Mouse (Mus musculus) forebrain, postnatal 0 days (tissue): Measurements from ENCODE around the gene Ireb2. TPM values are rescaled to one million over a fixed set of nuclear protein-coding genes. Genes with fewer than 3 reads are reported as not detected.

Experiments used
- ATAC-seq: fragments of 200-750 bp; cut with Nextera tagmentation; 2 replicates; pipeline ENCODE4 v1.8.0; 2017; ENCODE audit warnings: mild to moderate bottlenecking, moderate library complexity
- DNase-seq: peaks from one replicate; pipeline ENCODE4 v3.0.0-alpha.2; 2015
- H3K27ac ChIP-seq: fragments of 300-500 bp; sonication (generic); 2 replicates; pipeline ENCODE4 v1.5.1; 2014; ENCODE audit warnings: low read depth, mild to moderate bottlenecking, antibody characterized with exemption, low read length, moderate library complexity, mixed read lengths
- H3K27me3 ChIP-seq: fragments of 300-500 bp; sonication (generic); 2 replicates; pipeline ENCODE4 v1.6.1; 2014; ENCODE audit warnings: mild to moderate bottlenecking, low read length, mixed read lengths; ENCODE audit not compliant: insufficient read depth
- H3K36me3 ChIP-seq: fragments of 300-500 bp; sonication (generic); 2 replicates; pipeline ENCODE4 v1.6.1; 2014; ENCODE audit warnings: mild to moderate bottlenecking, moderate library complexity; ENCODE audit not compliant: insufficient read depth
- H3K4me1 ChIP-seq: fragments of 300-500 bp; sonication (generic); 2 replicates; pipeline ENCODE4 v1.6.1; 2014; ENCODE audit warnings: antibody characterized with exemption; ENCODE audit not compliant: insufficient read depth
- H3K4me2 ChIP-seq: fragments of 300-500 bp; sonication (generic); 2 replicates; pipeline ENCODE4 v1.6.1; 2014; ENCODE audit warnings: low read depth, mild to moderate bottlenecking, moderate library complexity
- H3K4me3 ChIP-seq: fragments of 300-500 bp; sonication (generic); 2 replicates; pipeline ENCODE4 v1.5.1; 2014; ENCODE audit warnings: low read depth, low read length, mixed read lengths
- H3K9ac ChIP-seq: fragments of 300-500 bp; sonication (generic); 2 replicates; pipeline ENCODE4 v1.6.1; 2014; ENCODE audit warnings: mild to moderate bottlenecking
- H3K9me3 ChIP-seq: fragments of 300-500 bp; sonication (generic); 2 replicates; pipeline ENCODE4 v1.6.1; 2016; ENCODE audit warnings: low read length
- CTCF ChIP-seq: sonication (generic); IDR thresholded peaks from 2 replicates; pipeline ENCODE4 v1.5.1; 2016; ENCODE audit warnings: antibody characterized with exemption, control low read depth, low read depth
- WGBS: fragments of 180-500 bp; shearing (Covaris S2); extraction: QIAGEN DNeasy Blood & Tissue Kit; methylation state at CpG from one replicate; pipeline ENCODE4 v1.1.7; 2014; 5-methylcytosine and 5-hydroxymethylcytosine counted together
- polyA plus RNA-seq: library from polyadenylated mRNA; unstranded; fragments of >200 nt; fragmentation: Nextera tagmentation; extraction: Ambion mirVana; gene quantifications from 2 replicates; pipeline ENCODE4 v1.2.1, GENCODE M21; 2015
- total RNA-seq: library from RNA; depleted of rRNA; stranded (reverse); fragments of >200 nt; gene quantifications from 2 replicates; pipeline ENCODE4 v1.2.3, GENCODE M21; 2014; rRNA removed

Gene Ireb2
- total and polyA plus RNA-seq, 2 experiments from 2014 or later, result 18.5 to 54.7 TPM

GRCm38 (mm10) chr9:54950575-54951321 is 87.2 kb downstream of the Ireb2 start, which contains the start of the genes Psma4 and AY074887:
Psma4 (plus strand) TSS chr9:54950790.
AY074887 (minus strand) TSS chr9:54950998.
- Histone ChIP-seq H3K4me3 (peak within 1 kb of the TSS; percentile 88), H3K9ac (peak within 1 kb of the TSS; percentile 86), H3K27ac (peak within 1 kb of the TSS; percentile 93), H3K9me3 (no peaks in the 10 kb centered on the region), H3K4me1 (peaks cover 8% of the 10 kb centered on the region), H3K36me3 (peaks cover 29% of the 10 kb centered on the region), H3K4me2 (peak within 1 kb of the TSS; percentile 66), H3K27me3 (no peaks in the 10 kb centered on the region)
- ATAC-seq, result peak; percentile 99
- TF ChIP-seq CTCF, result peak; percentile 4; the same call in 1 of the 2 replicates
- DNase-seq, result peak; percentile 96
- 2% methylated on average over 60 of the region's 65 CpGs for WGBS

DNA sequence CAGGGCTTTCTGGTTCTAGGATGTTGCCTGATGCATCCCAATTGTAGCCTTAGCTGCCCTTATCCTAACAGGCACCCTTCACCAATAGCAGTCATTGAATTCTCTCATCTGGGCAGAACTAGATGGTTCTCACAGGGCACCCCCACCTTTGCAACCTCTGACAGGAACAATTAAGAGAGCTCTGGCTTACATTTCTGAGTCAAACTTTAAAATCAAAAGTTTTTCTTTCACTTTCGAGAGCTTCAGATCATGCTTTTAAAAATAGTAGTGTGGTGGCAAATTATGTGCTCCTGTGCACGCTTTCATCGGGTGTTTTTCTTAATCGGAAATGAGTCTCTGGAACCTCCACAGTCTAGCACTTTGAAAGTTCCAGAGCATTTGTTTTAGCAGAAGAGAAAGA is 97.5 kb downstream of the Ireb2 start:
- no peak for ATAC-seq
- TF ChIP-seq CTCF, result no peak
- H3K4me2 ChIP-seq, result no peak overlapping the region
- H3K4me1 ChIP-seq, result no peaks in the 10 kb centered on the region
- WGBS, result 89% methylated on average over 4 of the region's 4 CpGs
- peaks cover 40% of the 10 kb centered on the region for H3K36me3 ChIP-seq
- no peaks in the 10 kb centered on the region for H3K9me3 ChIP-seq
- H3K9ac ChIP-seq, result no peak overlapping the region
- no peak for DNase-seq
- H3K4me3 ChIP-seq, result no peak overlapping the region
- no peaks in the 10 kb centered on the region for H3K27me3 ChIP-seq
- H3K27ac ChIP-seq, result no peak overlapping the region

Other genes starting within 250 kb of the Ireb2 start
- gene Acsbg1, start 201.9 kb upstream of the Ireb2 start, total RNA-seq, result 45.4 and 52.2 TPM in 2 replicates
- 32.8 and 38.9 TPM in 2 replicates for gene Acsbg1, start 201.9 kb upstream of the Ireb2 start, polyA plus RNA-seq
- 5.8 and 8.9 TPM in 2 replicates for gene Dnaja4, start 164.9 kb upstream of the Ireb2 start, total RNA-seq
- 5.9 and 7.2 TPM in 2 replicates for gene Dnaja4, start 164.9 kb upstream of the Ireb2 start, polyA plus RNA-seq
- gene Wdr61, start 129.3 kb upstream of the Ireb2 start, total RNA-seq, result 69.0 and 72.6 TPM in 2 replicates
- gene Wdr61, start 129.3 kb upstream of the Ireb2 start, polyA plus RNA-seq, result 93.2 and 109 TPM in 2 replicates
- 28.4 and 74.1 TPM in 2 replicates for gene Crabp1, start 99.0 kb upstream of the Ireb2 start, total RNA-seq
- 106 and 110 TPM in 2 replicates for gene Crabp1, start 99.0 kb upstream of the Ireb2 start, polyA plus RNA-seq
- gene Hykk, start 53.5 kb downstream of the Ireb2 start, total RNA-seq, result 0.92 and 1.3 TPM in 2 replicates
- 0.54 and 1.2 TPM in 2 replicates for gene Hykk, start 53.5 kb downstream of the Ireb2 start, polyA plus RNA-seq
- 424 and 505 TPM in 2 replicates for gene Psma4, start 87.0 kb downstream of the Ireb2 start, total RNA-seq
- gene Psma4, start 87.0 kb downstream of the Ireb2 start, polyA plus RNA-seq, result 289 and 317 TPM in 2 replicates
- not detected in 2 replicates for gene AY074887, start 87.2 kb downstream of the Ireb2 start, total RNA-seq
- 0.52 and 0.76 TPM in 2 replicates for gene AY074887, start 87.2 kb downstream of the Ireb2 start, polyA plus RNA-seq
- 2.0 and 3.2 TPM in 2 replicates for gene Chrna5, start 117.1 kb downstream of the Ireb2 start, total RNA-seq
- gene Chrna5, start 117.1 kb downstream of the Ireb2 start, polyA plus RNA-seq, result 2.6 TPM in 2 replicates
- 2.2 and 3.0 TPM in 2 replicates for gene Chrna3, start 162.8 kb downstream of the Ireb2 start, total RNA-seq
- 4.5 and 9.0 TPM in 2 replicates for gene Chrna3, start 162.8 kb downstream of the Ireb2 start, polyA plus RNA-seq
- 0.15 and 0.38 TPM in 2 replicates for gene Chrnb4, start 185.0 kb downstream of the Ireb2 start, total RNA-seq
- 0.57 and 1.0 TPM in 2 replicates for gene Chrnb4, start 185.0 kb downstream of the Ireb2 start, polyA plus RNA-seq